Comparison of ENCODE assay signal across 8 mouse cellular contexts in the genomic region with DNA sequence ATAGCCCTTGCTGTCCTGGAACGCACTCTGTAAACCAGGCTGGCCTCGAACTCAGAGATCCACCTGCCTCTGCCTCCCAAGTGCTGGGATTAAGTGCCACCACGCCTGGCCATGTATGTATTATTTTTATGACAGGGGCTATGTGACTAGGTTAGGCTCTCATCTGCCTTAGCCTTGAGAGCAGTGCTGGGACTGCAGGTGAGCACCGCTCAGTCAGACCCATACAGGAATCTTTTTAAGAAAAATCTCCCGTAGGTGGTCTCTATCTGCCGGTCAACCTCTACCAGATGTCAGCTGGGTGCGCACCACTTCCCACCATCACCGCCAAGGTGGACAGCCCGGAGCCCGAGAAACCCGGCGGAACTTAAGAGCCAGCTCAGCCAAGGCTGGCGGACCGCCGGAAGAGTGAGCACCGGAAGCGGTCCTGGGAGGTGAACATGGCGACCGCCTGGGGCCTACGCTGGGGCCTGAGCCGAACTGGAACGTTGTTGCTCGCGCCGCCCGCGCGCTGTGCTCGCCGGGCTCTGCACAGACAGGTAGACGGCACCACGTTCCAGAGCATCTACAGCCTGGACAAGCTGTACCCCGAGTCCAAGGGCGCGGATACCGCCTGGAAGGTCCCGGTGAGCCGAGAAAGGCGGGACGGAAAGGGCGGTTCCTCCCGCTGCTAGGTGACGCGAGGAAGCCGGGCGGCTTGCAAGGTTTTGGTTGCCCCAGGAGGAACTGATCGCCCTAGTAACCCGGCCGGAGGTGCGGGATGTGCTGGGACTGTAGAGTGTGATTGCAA. TPM values are rescaled to one million over a fixed set of nuclear protein-coding genes. Genes with fewer than 3 reads are reported as not detected.
A peak's percentile ranks its signal among the peaks of the same experiment; 100 is the strongest.
DNase-seq lines count a peak whose midpoint lies in the region; ATAC-seq lines count a peak whose summit lies in the region.

A gene (plus strand): TSS at position 415 of the 787 bp plus-strand sequence.

- peak; percentile 84 to 85 for DNase-seq in adrenal gland, adult 18-20 months (ENCODE audit: low spot score in 2 of 2)
- DNase-seq in embryo, embryonic 10 days (ENCODE audit: low spot score): peak; percentile 91
- DNase-seq in gastrocnemius, postnatal 14 days: peak; percentile 88
- DNase-seq in left cerebral cortex, postnatal 10 days (ENCODE audit: extremely low spot score in 1 of 2, low spot score in 2 of 2): peak; percentile 80 to 91
- DNase-seq in right cerebral cortex, postnatal 10 days (ENCODE audit: low spot score in 2 of 2): peak; percentile 92
- peak; percentile 85 for DNase-seq in urinary bladder, postnatal 36 days (ENCODE audit: low spot score in 2 of 2)

- peak; percentile 57 for ATAC-seq in inflammation-experienced regulatory T-cells, adult 6 months
- ATAC-seq in megakaryocyte progenitor cell, adult 5-6 weeks (replicated peaks; ENCODE audit: poor library complexity): peak; percentile 91

- intact Hi-C loops in gastrocnemius, postnatal 14 days (cut with DNase I; ENCODE audit: low total_unique reads): no loop called here
- intact Hi-C loops in left cerebral cortex, postnatal 10 days (cut with DNase I): no loop called here

RNA-seq across cellular contexts. Expression of the gene that starts here (rescaled TPM):
- 100 to 1,000 TPM; 133 to 137 TPM for total RNA-seq in adrenal gland, adult 18-20 months (2021)
- 100 to 1,000 TPM; 103 to 107 TPM for total RNA-seq in gastrocnemius, postnatal 14 days (2021)
- 100 to 1,000 TPM; 173 to 208 (median 179) TPM for polyA plus RNA-seq in inflammation-experienced regulatory T-cells, adult 6 months (2017; shearing (Covaris generic))
- 10 to 100 TPM; 96.2 to 98.8 TPM for total RNA-seq in left cerebral cortex, postnatal 10 days (2021)
- total RNA-seq in megakaryocyte progenitor cell, adult 5-6 weeks (2015): 83.4 and 98.3 TPM in 2 replicates
- total RNA-seq in megakaryocyte progenitor cell, adult 5-6 weeks (2017): 81.1 and 96.4 TPM in 2 replicates

Comparison
In these comparisons a context has a peak if more than half of its experiments do, and no peak if none do; other contexts are left out.
1. Peak in every context shown above with its lines: DNase-seq and ATAC-seq.